Mouse (Mus musculus) thymus, adult 2 months (tissue): ENCODE measurements at regions not wholly inside any gene's neighbourhood (a gene's known extent, or its start where the extent isn't known, plus 50 kb on each side); places are given as distances from the start of the nearest gene placed in this dataset.

ENCODE experiments used
- CTCF ChIP-seq: fragments of 200-500 bp; IDR thresholded peaks from 2 replicates; pipeline ENCODE4 v1.5.1; 2012; ENCODE audit warnings: mild to moderate bottlenecking, control low read depth, low read length, moderate library complexity, borderline replicate concordance; ENCODE audit not compliant: control insufficient read depth, poor library complexity, insufficient read depth; ENCODE audit errors: extremely low read depth
- POLR2A ChIP-seq: fragments of 200-500 bp; IDR thresholded peaks from 2 replicates; pipeline ENCODE4 v1.6.1; 2012; ENCODE audit warnings: mild to moderate bottlenecking, low read length, control low read depth, moderate library complexity; ENCODE audit not compliant: control insufficient read depth, poor library complexity, insufficient read depth; ENCODE audit errors: extremely low read depth

GRCm38 (mm10) chr7:123070861-123071260, 52.8 kb upstream of the Tnrc6a start:
- TF ChIP-seq CTCF (no peak), POLR2A (no peak)
